Mouse (Mus musculus) liver, postnatal 0 days (tissue): Measurements from ENCODE around the gene Chst3.

Experiments
- CTCF ChIP-seq: sonication (generic); IDR thresholded peaks from 2 replicates; pipeline ENCODE4 v1.5.1; 2016; ENCODE audit warnings: antibody characterized with exemption, low read depth
- EP300 ChIP-seq: IDR thresholded peaks from 2 replicates; pipeline ENCODE4 v1.6.1; 2016; ENCODE audit warnings: antibody characterized with exemption, low read depth, mild to moderate bottlenecking

- no peak for TF ChIP-seq EP300
- no peak for TF ChIP-seq CTCF
These were observed 54.2 kb downstream of the Chst3 start for GRCm38 (mm10) chr10:60164869-60165268.
